Mouse (Mus musculus): ENCODE results near the gene Pgp.
"Not testable (repeated sequence)": the region's sequence is repeated elsewhere in the genome, so short reads cannot be mapped to it uniquely, and the experiment has no call there.

The Pgp gene

DNA sequence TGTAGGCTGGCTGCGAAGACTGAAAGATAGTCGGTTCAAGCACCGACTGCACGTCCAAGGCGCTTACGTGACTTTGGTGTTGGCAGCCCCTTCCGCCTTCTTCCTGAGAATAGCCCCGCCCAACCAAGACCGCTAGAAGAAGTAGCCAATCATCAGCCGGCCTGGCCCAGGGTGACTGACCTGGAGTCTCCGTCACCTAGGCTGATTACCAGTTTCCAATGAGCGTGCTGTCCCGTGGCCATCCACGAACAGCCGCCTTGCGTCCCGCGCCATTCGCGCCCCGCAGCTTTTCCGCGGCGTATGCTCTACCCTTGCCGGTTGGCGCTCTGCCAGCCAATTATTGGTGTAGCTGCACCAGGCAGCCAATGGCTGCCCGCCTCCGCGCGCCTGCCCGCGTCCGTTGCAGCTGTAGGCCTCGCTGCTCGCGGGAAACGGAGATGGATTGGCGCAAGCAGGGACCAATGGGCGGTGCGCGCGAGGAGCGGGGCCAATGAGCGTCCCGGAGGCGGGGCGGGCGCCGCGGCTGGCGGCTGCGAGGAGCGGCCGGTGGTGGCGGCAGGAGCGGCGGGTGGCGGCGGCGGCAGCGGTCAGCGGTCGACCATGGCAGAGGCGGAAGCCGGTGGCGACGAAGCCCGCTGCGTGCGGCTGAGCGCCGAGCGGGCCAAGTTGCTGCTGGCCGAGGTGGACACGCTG is at the start of gene Pgp, which contains the start of gene E4f1:
TSS of gene Pgp (plus strand) at position 483 of the 693 bp plus-strand sequence.
TSS of gene E4f1 (minus strand) at position 404 of the 693 bp plus-strand sequence.
- DNase-seq (ENCODE audit: low spot score in 2 of 2), result peak; percentile 98 to 99

DNA sequence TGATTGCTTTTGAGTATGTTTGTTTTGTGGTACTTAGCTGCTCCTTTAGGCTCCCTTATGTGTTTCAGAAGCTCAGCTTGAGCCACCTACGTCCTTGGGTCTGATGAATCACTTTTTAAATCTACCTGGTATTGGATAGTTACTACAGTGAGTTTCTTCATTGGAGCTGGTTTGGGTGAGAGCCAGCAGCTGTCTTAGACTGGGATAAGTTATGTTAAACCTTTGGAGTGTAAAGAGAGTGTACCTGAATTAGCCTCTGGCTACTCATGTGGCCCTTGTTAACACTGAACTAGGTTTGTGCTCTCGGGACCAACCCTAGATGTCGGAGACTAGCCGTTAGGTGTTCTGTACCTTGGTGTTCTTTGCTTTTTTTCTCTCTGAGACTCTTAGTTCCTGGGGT is 47.1 kb upstream of the Pgp start:
- no peak for DNase-seq (ENCODE audit: low spot score in 2 of 2)

DNA sequence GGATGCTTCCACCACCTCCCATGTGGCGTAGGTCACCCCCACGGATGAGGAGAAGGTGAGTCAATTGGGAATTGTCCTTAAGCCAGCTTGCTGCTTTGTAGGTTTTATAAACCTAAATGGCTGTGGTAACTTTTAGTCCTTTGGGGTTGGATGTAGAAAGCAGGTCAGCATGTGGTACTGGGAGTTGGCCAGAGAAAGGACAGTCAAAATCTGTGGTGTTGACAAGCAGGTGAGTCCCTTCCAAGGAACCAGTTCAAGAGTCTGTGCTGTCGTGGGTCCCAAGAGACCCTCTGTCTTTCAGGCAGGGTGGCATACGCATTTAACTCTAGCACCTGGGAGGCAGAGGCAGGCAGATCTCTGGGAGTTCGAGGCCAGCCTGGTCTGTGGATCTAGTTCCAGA is 45.7 kb upstream of the Pgp start:
- DNase-seq (ENCODE audit: low spot score in 2 of 2), result no peak

DNA sequence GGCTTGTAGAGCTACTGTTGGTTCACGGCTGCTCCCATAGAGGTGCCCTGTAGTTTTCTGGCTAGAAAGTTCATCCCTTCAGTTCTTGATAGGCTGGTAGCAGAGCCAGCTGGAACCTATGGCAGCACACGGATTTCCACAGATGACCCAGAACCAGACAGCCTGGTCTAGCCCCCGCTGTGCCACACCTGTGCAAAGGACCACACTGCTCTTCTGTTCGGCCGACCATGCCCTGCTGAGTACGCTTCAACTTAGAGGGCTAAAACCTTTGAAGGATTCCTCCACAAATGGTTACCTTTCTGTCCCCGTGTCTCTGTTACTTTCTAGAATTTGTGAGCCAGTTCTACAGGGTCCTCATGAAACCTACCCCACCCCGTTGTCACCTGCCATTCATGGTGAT is 44.9 kb upstream of the Pgp start:
- not testable (repeated sequence) for DNase-seq (ENCODE audit: low spot score in 2 of 2)

DNA sequence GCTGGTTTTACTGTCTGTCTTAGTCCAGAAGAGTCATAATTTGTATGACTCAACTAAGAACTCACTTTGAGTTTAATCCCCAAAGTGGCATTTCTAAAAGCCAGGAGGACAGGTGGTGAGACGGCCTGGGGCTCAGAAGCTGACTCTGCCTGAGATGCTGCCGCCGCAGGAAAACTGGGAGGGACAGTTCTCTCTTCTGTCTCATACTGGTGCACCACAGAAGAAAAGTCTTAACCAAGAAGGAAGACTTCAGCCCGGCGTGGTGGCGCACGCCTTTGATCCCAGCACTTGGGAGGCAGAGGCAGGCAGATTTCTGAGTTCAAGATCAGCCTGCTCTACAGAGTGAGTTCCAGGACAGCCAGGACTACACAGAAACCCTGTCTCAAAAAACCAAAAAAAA is 44.3 kb upstream of the Pgp start:
- DNase-seq (ENCODE audit: low spot score in 2 of 2), result no peak

DNA sequence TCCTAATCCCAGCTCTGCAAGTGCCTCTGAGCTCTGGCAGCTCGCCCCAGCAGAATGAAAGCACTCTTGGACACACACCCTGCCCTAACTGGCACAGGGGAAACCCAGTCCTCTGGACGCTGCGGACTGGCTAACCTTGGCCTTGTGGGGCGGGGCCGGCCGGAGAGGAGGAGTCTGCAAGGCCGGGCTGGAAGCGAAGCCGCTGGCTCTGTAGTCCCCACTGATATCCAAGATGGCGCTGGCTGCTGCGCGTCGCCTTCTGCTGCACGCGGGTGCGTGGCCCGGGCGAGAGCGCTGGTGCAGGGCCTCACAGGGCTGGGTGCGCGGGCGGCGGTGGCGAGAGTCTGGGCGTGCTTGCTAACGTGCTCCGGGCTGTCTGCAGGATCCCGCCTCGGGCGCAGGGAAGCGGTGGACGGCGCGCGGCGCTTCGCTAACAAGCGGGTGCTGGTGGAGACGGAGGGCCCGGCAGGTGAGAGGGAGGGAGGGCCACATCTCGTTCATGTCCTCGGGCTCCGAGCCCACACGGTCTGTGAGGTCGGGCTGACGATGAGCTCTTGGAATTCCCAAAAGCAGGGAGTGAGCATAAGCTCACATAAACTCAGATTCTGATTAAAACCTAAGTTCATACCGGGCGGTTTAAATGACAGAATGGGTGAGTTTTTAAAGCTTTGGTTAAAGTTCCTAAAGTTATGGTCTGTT is 43.6 kb upstream of the Pgp start, which contains the start of gene Eci1:
TSS of gene Eci1 (plus strand) at position 171 of the 699 bp plus-strand sequence.
- peak; percentile 92 to 95 for DNase-seq (ENCODE audit: low spot score in 2 of 2)

- DNase-seq (ENCODE audit: low spot score in 2 of 2), result no peak
These were observed 43.0 kb upstream of the Pgp start for GRCm38 (mm10) chr17:24427170-24427557.

- DNase-seq (ENCODE audit: low spot score in 2 of 2), result no peak
These were observed 40.8 kb upstream of the Pgp start for GRCm38 (mm10) chr17:24429201-24429983.

- DNase-seq (ENCODE audit: low spot score in 2 of 2), result peak; percentile 39 to 68
These were observed 33.2 kb upstream of the Pgp start for GRCm38 (mm10) chr17:24437016-24437415.

DNA sequence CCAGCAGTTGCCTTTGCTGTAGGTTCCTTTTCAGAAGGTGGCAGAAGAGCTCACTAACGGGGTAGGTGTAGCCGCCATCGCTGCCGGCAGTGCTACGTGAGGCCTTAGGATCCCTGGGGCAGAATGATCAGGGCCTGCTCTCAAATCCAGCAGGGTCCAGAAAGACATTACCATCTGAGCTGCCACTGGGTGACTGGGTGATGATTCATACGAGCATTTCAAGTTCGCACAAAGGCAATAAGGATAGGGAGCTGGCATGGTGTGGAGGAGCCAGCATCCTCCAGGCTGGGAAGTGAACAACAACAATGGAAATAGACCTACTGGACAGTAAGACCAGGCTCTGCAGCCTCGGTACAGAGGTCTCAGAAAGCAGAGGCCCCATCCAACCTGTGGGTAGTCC is 29.8 kb upstream of the Pgp start:
- no peak for DNase-seq (ENCODE audit: low spot score in 2 of 2)

GRCm38 (mm10) chr17:24441148-24441547 is 29.0 kb upstream of the Pgp start:
- DNase-seq (ENCODE audit: low spot score in 2 of 2), result no peak

DNA sequence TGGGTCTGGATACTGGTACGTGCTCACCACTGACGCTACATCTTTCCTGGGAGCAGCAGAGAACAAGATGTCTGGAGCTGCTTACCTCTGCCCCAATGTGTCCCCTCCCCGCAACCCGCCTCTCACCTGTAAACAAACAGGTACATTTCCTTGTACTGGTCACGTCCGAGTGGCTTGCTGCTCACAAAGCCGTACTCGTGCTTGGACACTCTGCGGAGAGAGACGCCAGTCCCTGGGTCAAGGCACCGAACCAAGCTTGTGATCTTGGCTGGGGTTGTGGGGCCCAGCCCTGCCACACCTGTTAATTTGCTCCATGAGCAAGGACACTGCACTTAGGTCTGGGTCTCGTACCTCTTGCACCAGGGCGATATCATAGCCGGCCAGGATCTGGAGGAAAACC is 28.1 kb upstream of the Pgp start:
- DNase-seq (ENCODE audit: low spot score in 2 of 2), result no peak

- no peak for DNase-seq (ENCODE audit: low spot score in 2 of 2)
These were observed 27.5 kb upstream of the Pgp start, which contains the start of gene Dnase1l2 for GRCm38 (mm10) chr17:24442632-24443155. TSS of gene Dnase1l2 (minus strand) at chr17:24443105.

DNA sequence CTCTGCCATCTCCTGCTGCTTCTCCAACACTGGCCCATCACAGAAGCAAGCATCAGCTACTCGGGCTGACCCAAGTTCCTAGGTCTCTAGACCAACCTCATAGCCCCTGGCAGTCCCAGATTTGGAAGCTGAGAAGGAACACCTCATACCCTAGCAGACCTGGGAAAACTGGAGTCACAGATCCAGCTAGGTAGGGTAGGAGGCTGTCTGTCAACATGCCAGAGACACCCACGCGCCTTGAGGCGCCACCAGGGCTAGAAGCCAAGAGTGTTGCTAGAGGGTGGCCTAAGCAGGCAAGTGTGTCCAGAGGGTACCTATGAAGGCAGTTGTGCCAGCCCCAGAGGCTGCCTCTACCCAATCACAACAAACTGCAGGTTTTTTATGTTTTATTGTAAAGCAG is 26.8 kb upstream of the Pgp start:
- no peak for DNase-seq (ENCODE audit: low spot score in 2 of 2)

- DNase-seq (ENCODE audit: low spot score in 2 of 2), result no peak
These were observed 23.6 kb upstream of the Pgp start for GRCm38 (mm10) chr17:24446590-24446989.

DNA sequence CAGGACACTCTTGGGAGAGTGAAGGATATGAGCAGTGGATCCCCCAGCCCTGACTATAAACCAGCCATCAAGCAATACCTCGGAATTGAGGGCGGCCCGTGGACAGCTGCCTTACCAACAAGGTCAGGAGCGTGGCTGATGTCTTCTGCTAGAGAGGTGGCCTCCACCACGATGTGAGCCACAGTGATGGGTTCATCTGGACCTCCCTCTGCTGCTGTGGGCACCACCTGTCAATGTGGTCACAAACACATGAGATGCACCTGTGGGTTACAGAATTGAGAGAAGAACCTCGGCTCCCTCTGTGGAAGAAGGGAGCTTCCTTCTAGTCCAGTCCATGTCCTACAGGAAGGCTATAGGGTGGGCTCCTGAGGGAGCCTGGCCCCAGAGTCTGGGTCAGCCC is 20.7 kb upstream of the Pgp start:
- no peak for DNase-seq (ENCODE audit: low spot score in 2 of 2)

DNA sequence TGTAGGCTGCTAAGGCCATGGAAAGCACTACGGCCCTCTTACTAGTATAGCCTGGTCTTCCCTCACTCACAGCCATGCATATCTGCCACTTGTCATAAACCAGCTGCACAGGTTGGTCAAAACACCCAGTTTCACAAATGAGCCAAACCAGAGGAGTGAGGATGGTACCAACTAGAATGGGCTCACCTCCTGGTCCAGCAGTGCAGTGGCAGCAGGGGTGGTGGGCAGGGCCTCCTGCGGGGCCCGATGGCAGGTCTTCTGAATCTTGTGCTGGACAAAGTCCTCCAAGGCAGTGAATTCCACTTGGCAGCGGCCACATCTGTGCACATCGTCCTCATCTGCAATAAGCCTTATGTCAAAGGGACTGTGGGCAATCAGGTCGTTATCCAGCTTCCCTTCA is 19.0 kb upstream of the Pgp start:
- no peak for DNase-seq (ENCODE audit: low spot score in 2 of 2)

DNA sequence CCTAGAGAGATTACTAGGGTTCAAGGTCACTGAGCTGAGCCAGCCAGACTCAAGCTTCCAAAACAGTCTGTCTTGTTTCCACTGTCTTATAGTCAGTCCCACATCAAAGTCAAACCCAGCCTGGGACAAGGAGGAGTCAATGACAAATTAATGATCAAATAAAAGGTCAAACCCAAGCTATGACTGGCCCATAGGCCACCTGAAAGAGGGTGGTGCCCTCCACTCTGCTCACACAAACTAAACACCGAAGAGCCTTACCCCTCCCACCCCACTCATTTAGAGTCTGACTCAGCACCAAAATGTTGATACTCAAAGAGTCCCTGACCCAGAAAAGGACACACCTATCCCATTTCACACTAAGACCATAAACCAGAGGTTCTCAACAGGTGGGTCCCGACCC is 16.8 kb upstream of the Pgp start:
- no peak for DNase-seq (ENCODE audit: low spot score in 2 of 2)

DNA sequence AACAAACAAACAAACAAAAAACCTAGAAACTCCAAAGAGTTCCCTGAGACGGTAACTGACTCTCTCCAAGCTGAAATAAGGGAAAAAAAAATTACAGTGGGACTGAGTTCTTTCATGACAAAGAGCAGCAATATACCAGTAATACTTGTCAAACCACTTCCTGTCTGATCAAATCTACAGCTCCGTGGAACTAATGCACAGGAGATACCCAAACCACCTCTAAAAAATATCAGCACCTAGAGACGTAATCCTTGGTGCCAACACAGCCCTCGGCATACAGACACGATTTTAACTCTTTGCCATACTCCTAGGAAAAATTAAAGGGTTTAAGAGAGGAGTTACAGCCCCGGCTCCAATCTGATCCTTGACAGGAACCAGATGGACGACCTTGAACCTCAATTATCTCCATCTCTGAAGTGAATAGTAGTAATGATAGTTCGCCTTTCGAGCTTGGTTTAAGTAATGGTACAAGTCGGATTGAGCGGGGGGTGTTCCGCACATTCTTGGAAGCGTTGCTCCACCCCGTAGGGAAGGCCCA is 15.9 kb upstream of the Pgp start:
- DNase-seq (ENCODE audit: low spot score in 2 of 2), result no peak

- DNase-seq (ENCODE audit: low spot score in 2 of 2), result peak; percentile 100
These were observed 15.3 kb upstream of the Pgp start for GRCm38 (mm10) chr17:24454756-24455522.

All from spleen, postnatal 4 days (tissue).